Mouse (Mus musculus) heart, embryonic 10.5 days (tissue): ENCODE results near the gene Adam12. TPM values are rescaled to one million over a fixed set of nuclear protein-coding genes. Genes with fewer than 3 reads are reported as not detected.

Experiments
- DNase-seq: peaks from one replicate; pipeline ENCODE4 v3.0.0-alpha.2; 2017; ENCODE audit warnings: low spot score
- H3K27ac ChIP-seq: fragments of 300-500 bp; sonication (generic); 2 replicates; pipeline ENCODE4 v1.5.1; 2016; ENCODE audit warnings: mild to moderate bottlenecking
- H3K27me3 ChIP-seq: fragments of 300-500 bp; sonication (generic); 2 replicates; pipeline ENCODE4 v1.6.1; 2016; ENCODE audit warnings: mild to moderate bottlenecking; ENCODE audit not compliant: poor library complexity, insufficient read depth, severe bottlenecking
- H3K36me3 ChIP-seq: fragments of 300-500 bp; sonication (generic); 2 replicates; pipeline ENCODE4 v1.6.1; 2016; ENCODE audit warnings: mild to moderate bottlenecking, moderate library complexity
- H3K4me1 ChIP-seq: fragments of 300-500 bp; sonication (generic); 2 replicates; pipeline ENCODE4 v1.6.1; 2016; ENCODE audit warnings: mild to moderate bottlenecking
- H3K4me3 ChIP-seq: fragments of 300-500 bp; sonication (generic); 2 replicates; pipeline ENCODE4 v1.5.1; 2016; ENCODE audit warnings: mild to moderate bottlenecking, moderate library complexity
- H3K9me3 ChIP-seq: fragments of 300-500 bp; sonication (generic); 2 replicates; pipeline ENCODE4 v1.6.1; 2016; ENCODE audit warnings: mild to moderate bottlenecking, moderate library complexity
- WGBS: fragments of 180-500 bp; shearing (Covaris S2); methylation state at CpG from one replicate; pipeline ENCODE4 v1.1.7; 2016; 5-methylcytosine and 5-hydroxymethylcytosine counted together
- polyA plus RNA-seq: library from polyadenylated mRNA; unstranded; fragments of >200 nt; fragmentation: Nextera tagmentation; extraction: Ambion mirVana; gene quantifications from 2 replicates; pipeline ENCODE4 v1.2.1, GENCODE M21; 2016

The Adam12 gene
- polyA plus RNA-seq, 1 experiment from 2014 or later: 9.6 TPM

DNA sequence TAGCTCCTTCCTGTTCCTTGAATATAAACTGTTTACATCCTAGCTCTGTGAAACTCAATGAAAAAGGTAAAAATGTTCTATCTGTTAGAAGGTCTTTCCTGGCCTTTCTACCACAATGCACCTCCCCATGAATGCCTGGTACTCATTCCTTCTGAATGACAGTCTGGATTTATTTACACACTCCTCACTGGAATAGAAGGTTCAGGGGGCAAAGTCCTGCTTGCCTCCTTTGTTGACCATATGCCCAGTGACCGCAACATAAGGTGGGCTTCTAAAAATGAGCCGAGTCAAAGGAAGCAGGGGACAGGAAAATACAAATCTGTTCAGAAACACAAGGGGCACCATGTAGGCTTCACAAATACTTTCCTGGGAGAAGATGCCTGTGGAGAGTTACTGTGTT, 62.2 kb downstream of the Adam12 start:
- 90% methylated on average over 2 of the region's 2 CpGs for WGBS
- no peaks in the 10 kb centered on the region for H3K27me3 ChIP-seq
- no peaks in the 10 kb centered on the region for H3K9me3 ChIP-seq
- no peak overlapping the region for H3K27ac ChIP-seq
- peaks cover 8% of the 10 kb centered on the region; the same call in 1 of the 2 replicates for H3K4me1 ChIP-seq
- no peak overlapping the region for H3K4me3 ChIP-seq
- no peaks in the 10 kb centered on the region for H3K36me3 ChIP-seq
- no peak for DNase-seq

- peak overlapping the region; percentile 47 for H3K27ac ChIP-seq
- no peak overlapping the region for H3K4me3 ChIP-seq
- H3K36me3 ChIP-seq: no peaks in the 10 kb centered on the region
- H3K27me3 ChIP-seq: no peaks in the 10 kb centered on the region
- peak; percentile 62 for DNase-seq
- H3K9me3 ChIP-seq: no peaks in the 10 kb centered on the region
- 23% methylated on average over 3 of the region's 3 CpGs for WGBS
- peaks cover 15% of the 10 kb centered on the region for H3K4me1 ChIP-seq
Observed at GRCm38 (mm10) chr7:134167586-134167985, 64.4 kb downstream of the Adam12 start.

GRCm38 (mm10) chr7:134163751-134164150, 68.2 kb downstream of the Adam12 start:
- 92% methylated on average over 2 of the region's 2 CpGs for WGBS
- no peak for DNase-seq

DNA sequence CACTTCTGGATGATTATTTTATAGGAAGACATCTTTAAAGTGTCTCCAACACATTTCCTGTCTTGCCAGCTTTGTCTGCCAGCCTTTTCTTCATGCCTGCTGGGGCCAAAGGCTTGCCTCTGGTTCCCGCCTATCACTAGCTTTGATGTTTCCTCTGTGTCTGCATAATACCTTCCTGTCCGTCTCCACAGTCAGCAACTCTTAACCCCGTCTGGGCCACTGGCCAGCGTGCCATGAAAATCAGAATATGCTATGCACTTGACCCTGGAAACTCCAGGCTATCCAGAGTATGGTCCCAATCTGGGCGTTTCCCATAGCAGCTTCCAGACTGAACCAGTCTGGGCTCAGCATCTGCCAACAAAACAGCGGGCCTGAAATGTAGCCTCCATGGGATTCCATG, 69.1 kb downstream of the Adam12 start:
- H3K27ac ChIP-seq: no peak overlapping the region
- 45% methylated on average over 6 of the region's 6 CpGs for WGBS
- peak; percentile 70 for DNase-seq

More at GRCm38 (mm10) chr7:134163751-134164150, 68.2 kb downstream of the Adam12 start:
- Histone ChIP-seq H3K9me3 (no peaks in the 10 kb centered on the region), H3K27me3 (no peaks in the 10 kb centered on the region), H3K36me3 (no peaks in the 10 kb centered on the region), H3K4me1 (peaks cover 15% of the 10 kb centered on the region), H3K27ac (no peak overlapping the region), H3K4me3 (no peak overlapping the region)

DNA sequence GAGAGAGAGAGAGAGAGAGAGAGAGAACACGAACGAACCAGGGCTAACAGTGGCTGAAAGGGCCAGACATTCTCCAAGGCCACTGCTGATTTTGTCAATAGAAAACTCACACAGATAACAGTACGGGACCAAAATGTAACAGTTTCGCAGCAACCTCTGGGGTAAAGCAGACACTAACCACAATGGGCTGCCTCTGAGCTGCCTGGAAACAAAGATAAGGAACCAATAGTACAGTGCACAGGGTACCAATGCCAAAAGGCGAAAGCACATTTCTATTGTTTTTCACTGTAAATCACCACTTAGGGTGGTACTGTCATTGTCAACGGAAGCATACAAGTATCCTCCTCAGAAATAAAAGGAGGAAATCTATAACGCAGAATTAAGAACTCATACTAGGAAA, 72.3 kb downstream of the Adam12 start:
- Histone ChIP-seq H3K27me3 (no peaks in the 10 kb centered on the region), H3K4me3 (no peak overlapping the region), H3K4me1 (peaks cover 7% of the 10 kb centered on the region), H3K9me3 (no peaks in the 10 kb centered on the region), H3K27ac (no peak overlapping the region), H3K36me3 (no peaks in the 10 kb centered on the region)
- peak; percentile 28 for DNase-seq
- WGBS: 46% methylated on average over 7 of the region's 7 CpGs

More for the DNA sequence above, 69.1 kb downstream of the Adam12 start:
- Histone ChIP-seq H3K9me3 (no peaks in the 10 kb centered on the region), H3K4me3 (no peak overlapping the region), H3K4me1 (peaks cover 15% of the 10 kb centered on the region), H3K27me3 (no peaks in the 10 kb centered on the region), H3K36me3 (no peaks in the 10 kb centered on the region)

DNA sequence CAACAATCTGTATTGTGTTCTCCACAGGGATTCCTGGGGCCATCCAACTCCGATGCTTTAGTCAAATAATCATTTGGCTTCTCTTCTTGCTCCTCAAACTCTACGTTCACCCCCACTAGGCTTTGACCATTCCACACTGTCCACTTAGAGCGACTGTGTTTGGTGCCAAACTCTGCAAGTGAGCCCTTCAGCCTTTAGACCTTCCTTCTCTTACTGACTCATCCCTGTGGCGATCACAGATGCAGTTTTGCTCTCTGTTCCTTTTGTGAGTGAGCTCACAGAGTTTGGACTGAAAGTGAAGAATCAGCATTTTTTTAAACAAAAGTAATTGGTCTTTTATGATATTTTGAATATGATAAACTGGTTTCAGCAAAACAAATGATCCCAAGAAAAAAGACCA, 80.6 kb downstream of the Adam12 start:
- no peaks in the 10 kb centered on the region for H3K9me3 ChIP-seq
- H3K27ac ChIP-seq: no peak overlapping the region
- WGBS: 70% methylated on average over 4 of the region's 4 CpGs
- peak; percentile 30 for DNase-seq
- no peak overlapping the region for H3K4me3 ChIP-seq
- no peaks in the 10 kb centered on the region for H3K4me1 ChIP-seq
- no peaks in the 10 kb centered on the region for H3K27me3 ChIP-seq
- H3K36me3 ChIP-seq: no peaks in the 10 kb centered on the region

- H3K4me1 ChIP-seq: no peaks in the 10 kb centered on the region
- H3K27ac ChIP-seq: no peak overlapping the region
- no peak overlapping the region for H3K4me3 ChIP-seq
- H3K36me3 ChIP-seq: no peaks in the 10 kb centered on the region
- peak; percentile 16 for DNase-seq
- H3K9me3 ChIP-seq: no peaks in the 10 kb centered on the region
- no peaks in the 10 kb centered on the region for H3K27me3 ChIP-seq
- WGBS: 81% methylated on average over 8 of the region's 8 CpGs
Observed at GRCm38 (mm10) chr7:134150305-134150704, 81.6 kb downstream of the Adam12 start.

- H3K4me3 ChIP-seq: no peak overlapping the region
- H3K4me1 ChIP-seq: no peaks in the 10 kb centered on the region
- peak; percentile 43 for DNase-seq
- H3K27ac ChIP-seq: no peak overlapping the region
- no peaks in the 10 kb centered on the region for H3K27me3 ChIP-seq
- H3K9me3 ChIP-seq: no peaks in the 10 kb centered on the region
- 78% methylated on average over 6 of the region's 6 CpGs for WGBS
- no peaks in the 10 kb centered on the region for H3K36me3 ChIP-seq
Observed at GRCm38 (mm10) chr7:134149351-134149750, 82.6 kb downstream of the Adam12 start.

- no peak overlapping the region for H3K4me3 ChIP-seq
- DNase-seq: peak; percentile 22
- no peaks in the 10 kb centered on the region for H3K4me1 ChIP-seq
- no peaks in the 10 kb centered on the region for H3K36me3 ChIP-seq
- no peaks in the 10 kb centered on the region for H3K9me3 ChIP-seq
- WGBS: 74% methylated on average over 3 of the region's 3 CpGs
- no peak overlapping the region for H3K27ac ChIP-seq
- no peaks in the 10 kb centered on the region for H3K27me3 ChIP-seq
Observed at GRCm38 (mm10) chr7:134147561-134147960, 84.4 kb downstream of the Adam12 start.

GRCm38 (mm10) chr7:134146821-134147220, 85.1 kb downstream of the Adam12 start:
- 87% methylated on average over 2 of the region's 2 CpGs for WGBS
- Histone ChIP-seq H3K4me1 (no peaks in the 10 kb centered on the region), H3K9me3 (no peaks in the 10 kb centered on the region), H3K27ac (no peak overlapping the region), H3K4me3 (no peak overlapping the region), H3K36me3 (no peaks in the 10 kb centered on the region), H3K27me3 (no peaks in the 10 kb centered on the region)
- peak; percentile 71 for DNase-seq

GRCm38 (mm10) chr7:134144111-134144510, 87.8 kb downstream of the Adam12 start:
- peak; percentile 16 for DNase-seq
- no peaks in the 10 kb centered on the region for H3K36me3 ChIP-seq
- no peaks in the 10 kb centered on the region for H3K27me3 ChIP-seq
- WGBS: 73% methylated on average over 9 of the region's 9 CpGs
- H3K4me1 ChIP-seq: no peaks in the 10 kb centered on the region
- H3K9me3 ChIP-seq: no peaks in the 10 kb centered on the region
- no peak overlapping the region for H3K27ac ChIP-seq
- H3K4me3 ChIP-seq: no peak overlapping the region

DNA sequence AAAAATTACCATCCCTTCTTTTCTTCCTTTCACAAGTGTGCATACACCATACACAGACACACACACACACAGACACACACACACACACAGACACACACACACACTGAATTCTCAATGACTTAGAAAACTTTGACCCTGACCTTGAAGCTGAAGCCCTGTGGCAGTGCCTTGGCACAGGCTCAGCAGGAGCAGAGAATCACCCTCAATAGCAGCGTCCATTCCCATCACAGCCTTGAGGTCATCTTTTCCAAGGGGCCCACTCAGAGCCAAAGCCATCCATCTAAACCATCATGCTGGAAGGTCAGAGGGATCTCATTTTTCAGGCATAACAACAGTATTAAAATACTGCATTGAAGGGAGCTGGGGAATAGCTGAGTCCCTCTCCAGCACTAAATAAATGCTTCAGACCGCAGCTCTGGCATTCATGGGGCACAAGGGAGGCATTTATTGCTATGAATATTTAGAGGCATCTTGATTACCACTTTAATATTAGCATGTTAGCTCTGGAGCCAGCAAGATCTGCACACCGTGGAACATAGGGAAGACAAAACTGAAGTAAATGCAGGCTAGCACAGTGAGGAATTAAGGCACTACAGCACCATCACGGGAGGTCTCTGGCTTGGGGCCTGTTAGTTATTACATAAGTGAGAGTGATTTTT, 92.5 kb downstream of the Adam12 start:
- DNase-seq: no peak
- Histone ChIP-seq H3K4me1 (no peaks in the 10 kb centered on the region), H3K4me3 (no peak overlapping the region), H3K27ac (no peak overlapping the region), H3K36me3 (no peaks in the 10 kb centered on the region), H3K27me3 (no peaks in the 10 kb centered on the region), H3K9me3 (no peaks in the 10 kb centered on the region)
- WGBS: 81% methylated on average over 4 of the region's 4 CpGs

DNA sequence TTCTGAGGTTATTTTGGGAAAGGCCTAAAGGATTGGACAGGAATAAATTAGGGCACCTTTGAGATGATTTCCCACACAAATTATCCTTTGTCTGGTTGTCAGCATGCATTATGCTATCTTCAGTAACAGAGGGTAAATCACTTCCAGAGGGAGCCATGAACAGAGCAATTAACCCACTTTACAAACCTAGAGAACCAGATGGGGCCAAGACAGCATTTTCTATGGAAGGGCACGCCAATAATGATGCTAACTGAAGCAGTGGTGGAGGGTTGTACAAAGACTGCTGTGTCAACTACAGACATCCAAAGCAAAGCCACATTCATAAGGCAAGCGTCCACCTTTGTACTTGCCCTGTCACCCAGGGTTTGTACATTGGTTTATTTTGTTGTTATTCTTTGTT, 99.6 kb downstream of the Adam12 start:
- DNase-seq: no peak
- WGBS: 73% methylated on average over 2 of the region's 2 CpGs
- Histone ChIP-seq H3K4me3 (no peak overlapping the region), H3K27ac (no peak overlapping the region), H3K27me3 (no peaks in the 10 kb centered on the region), H3K9me3 (no peaks in the 10 kb centered on the region), H3K36me3 (no peaks in the 10 kb centered on the region), H3K4me1 (0 out of 2 replicates have a peak, but pooled peaks cover 3% of the 10 kb centered on the region)

GRCm38 (mm10) chr7:134128087-134128522, 103.8 kb downstream of the Adam12 start:
- 51% methylated on average over 5 of the region's 5 CpGs for WGBS
- H3K4me1 ChIP-seq: 0 out of 2 replicates have a peak, but pooled peaks cover 3% of the 10 kb centered on the region
- no peak for DNase-seq
- H3K27me3 ChIP-seq: no peaks in the 10 kb centered on the region
- H3K27ac ChIP-seq: no peak overlapping the region
- H3K4me3 ChIP-seq: no peak overlapping the region
- no peaks in the 10 kb centered on the region for H3K36me3 ChIP-seq
- no peaks in the 10 kb centered on the region for H3K9me3 ChIP-seq
